Mouse (Mus musculus) stomach, embryonic 15.5 days (tissue): Measurements from ENCODE around the gene Tyro3. TPM values are rescaled to one million over a fixed set of nuclear protein-coding genes. Genes with fewer than 3 reads are reported as not detected.
A peak's percentile ranks its signal among the peaks of the same experiment; 100 is the strongest.

ENCODE experiments used
- ATAC-seq: fragments of 200-750 bp; cut with Nextera tagmentation; 2 replicates; pipeline ENCODE4 v1.8.0; 2017; ENCODE audit warnings: low read depth, moderate number of reproducible peaks, moderate TSS enrichment; ENCODE audit not compliant: insufficient read depth, low FRiP score
- H3K27ac ChIP-seq: fragments of 300-500 bp; sonication (generic); 2 replicates; pipeline ENCODE4 v1.5.1; 2015; ENCODE audit warnings: mild to moderate bottlenecking, inconsistent platforms
- H3K27me3 ChIP-seq: fragments of 300-500 bp; sonication (generic); replicated peaks from 2 replicates; pipeline ENCODE4 v1.6.1; 2015; ENCODE audit warnings: inconsistent platforms
- H3K36me3 ChIP-seq: fragments of 300-500 bp; sonication (generic); 2 replicates; pipeline ENCODE4 v1.6.1; 2015; ENCODE audit warnings: inconsistent platforms
- H3K4me1 ChIP-seq: fragments of 300-500 bp; sonication (generic); 2 replicates; pipeline ENCODE4 v1.6.1; 2015; ENCODE audit warnings: inconsistent platforms
- H3K4me2 ChIP-seq: fragments of 300-500 bp; sonication (generic); 2 replicates; pipeline ENCODE4 v1.6.1; 2015; ENCODE audit warnings: mild to moderate bottlenecking, inconsistent platforms
- H3K4me3 ChIP-seq: fragments of 300-500 bp; sonication (generic); replicated peaks from 2 replicates; pipeline ENCODE4 v1.5.1; 2015; ENCODE audit warnings: inconsistent platforms
- H3K9ac ChIP-seq: fragments of 300-500 bp; sonication (generic); 2 replicates; pipeline ENCODE4 v1.6.1; 2015; ENCODE audit warnings: inconsistent platforms
- H3K9me3 ChIP-seq: fragments of 300-500 bp; sonication (generic); 2 replicates; pipeline ENCODE4 v1.6.1; 2016; ENCODE audit warnings: inconsistent platforms
- WGBS: fragments of 180-500 bp; shearing (Covaris S2); methylation state at CpG from one replicate; pipeline ENCODE4 v1.1.7; 2015; 5-methylcytosine and 5-hydroxymethylcytosine counted together
- polyA plus RNA-seq: library from polyadenylated mRNA; unstranded; fragments of >200 nt; fragmentation: Nextera tagmentation; extraction: Ambion mirVana; gene quantifications from 2 replicates; pipeline ENCODE4 v1.2.1, GENCODE M21; 2015

Gene Tyro3
- polyA plus RNA-seq, 1 experiment from 2014 or later: 23.0 TPM

GRCm38 (mm10) chr2:119808881-119809280, 11.3 kb downstream of the Tyro3 start:
- H3K4me3 ChIP-seq: no peak overlapping the region
- H3K4me1 ChIP-seq: peaks cover 8% of the 10 kb centered on the region; the same call in 1 of the 2 replicates
- H3K9ac ChIP-seq: no peak overlapping the region
- H3K27me3 ChIP-seq: no peaks in the 10 kb centered on the region
- H3K4me2 ChIP-seq: no peak overlapping the region
- no peaks in the 10 kb centered on the region for H3K9me3 ChIP-seq
- peaks cover 16% of the 10 kb centered on the region; the same call in 1 of the 2 replicates for H3K36me3 ChIP-seq
- H3K27ac ChIP-seq: no peak overlapping the region
- 38% methylated on average over 4 of the region's 4 CpGs for WGBS
- no peak for ATAC-seq

- Histone ChIP-seq H3K9ac (no peak overlapping the region), H3K4me1 (no peaks in the 10 kb centered on the region), H3K4me3 (no peak overlapping the region), H3K36me3 (peaks cover 7% of the 10 kb centered on the region; the same call in 1 of the 2 replicates), H3K9me3 (no peaks in the 10 kb centered on the region), H3K4me2 (no peak overlapping the region), H3K27ac (no peak overlapping the region), H3K27me3 (no peaks in the 10 kb centered on the region)
- WGBS: 86% methylated on average over 12 of the region's 12 CpGs
- no peak for ATAC-seq
Observed at GRCm38 (mm10) chr2:119810890-119811289, 13.4 kb downstream of the Tyro3 start.

- no peak overlapping the region for H3K9ac ChIP-seq
- H3K4me3 ChIP-seq: no peak overlapping the region
- H3K9me3 ChIP-seq: no peaks in the 10 kb centered on the region
- H3K4me1 ChIP-seq: no peaks in the 10 kb centered on the region
- no peak overlapping the region for H3K27ac ChIP-seq
- H3K4me2 ChIP-seq: no peak overlapping the region
- 83% methylated on average over 14 of the region's 14 CpGs for WGBS
- peaks cover 11% of the 10 kb centered on the region; the same call in 1 of the 2 replicates for H3K36me3 ChIP-seq
- no peaks in the 10 kb centered on the region for H3K27me3 ChIP-seq
- ATAC-seq: no peak
Observed at GRCm38 (mm10) chr2:119811490-119812146, 14.1 kb downstream of the Tyro3 start.

GRCm38 (mm10) chr2:119814376-119814933, 16.9 kb downstream of the Tyro3 start:
- no peak for ATAC-seq
- H3K27ac ChIP-seq: no peak overlapping the region

GRCm38 (mm10) chr2:119816611-119817010, 19.1 kb downstream of the Tyro3 start:
- ATAC-seq: no peak
- WGBS: 93% methylated on average over 13 of the region's 13 CpGs

More at GRCm38 (mm10) chr2:119814376-119814933, 16.9 kb downstream of the Tyro3 start:
- H3K4me3 ChIP-seq: no peak overlapping the region
- no peaks in the 10 kb centered on the region for H3K27me3 ChIP-seq
- no peaks in the 10 kb centered on the region for H3K4me1 ChIP-seq
- no peaks in the 10 kb centered on the region for H3K9me3 ChIP-seq
- peaks cover 16% of the 10 kb centered on the region; the same call in 1 of the 2 replicates for H3K36me3 ChIP-seq
- H3K4me2 ChIP-seq: no peak overlapping the region
- H3K9ac ChIP-seq: no peak overlapping the region
- WGBS: 54% methylated on average over 7 of the region's 7 CpGs

GRCm38 (mm10) chr2:119817047-119817446, 19.5 kb downstream of the Tyro3 start:
- Histone ChIP-seq H3K9ac (no peak overlapping the region), H3K36me3 (0 out of 2 replicates have a peak, but pooled peaks cover 10% of the 10 kb centered on the region), H3K9me3 (no peaks in the 10 kb centered on the region), H3K4me2 (no peak overlapping the region), H3K27ac (no peak overlapping the region), H3K27me3 (no peaks in the 10 kb centered on the region), H3K4me1 (no peaks in the 10 kb centered on the region), H3K4me3 (no peak overlapping the region)
- ATAC-seq: no peak
- 85% methylated on average over 5 of the region's 5 CpGs for WGBS

More at GRCm38 (mm10) chr2:119816611-119817010, 19.1 kb downstream of the Tyro3 start:
- H3K36me3 ChIP-seq: 0 out of 2 replicates have a peak, but pooled peaks cover 10% of the 10 kb centered on the region
- H3K9me3 ChIP-seq: no peaks in the 10 kb centered on the region
- no peaks in the 10 kb centered on the region for H3K4me1 ChIP-seq
- no peak overlapping the region for H3K9ac ChIP-seq
- no peak overlapping the region for H3K27ac ChIP-seq
- no peaks in the 10 kb centered on the region for H3K27me3 ChIP-seq
- H3K4me2 ChIP-seq: no peak overlapping the region
- no peak overlapping the region for H3K4me3 ChIP-seq

GRCm38 (mm10) chr2:119818668-119819272, 21.2 kb downstream of the Tyro3 start:
- peak; percentile 73; the same call in 1 of the 2 replicates for ATAC-seq

GRCm38 (mm10) chr2:119821136-119821535, 23.6 kb downstream of the Tyro3 start:
- H3K9ac ChIP-seq: no peak overlapping the region
- no peaks in the 10 kb centered on the region for H3K4me1 ChIP-seq
- 78% methylated on average over 9 of the region's 9 CpGs for WGBS
- no peak overlapping the region for H3K4me3 ChIP-seq
- H3K36me3 ChIP-seq: 0 out of 2 replicates have a peak, but pooled peaks cover 9% of the 10 kb centered on the region
- no peaks in the 10 kb centered on the region for H3K27me3 ChIP-seq
- no peak for ATAC-seq
- H3K4me2 ChIP-seq: no peak overlapping the region
- H3K9me3 ChIP-seq: no peaks in the 10 kb centered on the region
- H3K27ac ChIP-seq: no peak overlapping the region

More at GRCm38 (mm10) chr2:119818668-119819272, 21.2 kb downstream of the Tyro3 start:
- no peak overlapping the region for H3K4me2 ChIP-seq
- no peak overlapping the region for H3K9ac ChIP-seq
- no peaks in the 10 kb centered on the region for H3K9me3 ChIP-seq
- H3K27ac ChIP-seq: peak overlapping the region; percentile 80
- 37% methylated on average over 9 of the region's 9 CpGs for WGBS
- no peak overlapping the region for H3K4me3 ChIP-seq
- no peaks in the 10 kb centered on the region for H3K27me3 ChIP-seq
- no peaks in the 10 kb centered on the region for H3K4me1 ChIP-seq
- H3K36me3 ChIP-seq: 0 out of 2 replicates have a peak, but pooled peaks cover 10% of the 10 kb centered on the region

- H3K4me3 ChIP-seq: no peak overlapping the region
- ATAC-seq: no peak
- no peak overlapping the region for H3K4me2 ChIP-seq
- no peak overlapping the region for H3K9ac ChIP-seq
- no peaks in the 10 kb centered on the region for H3K9me3 ChIP-seq
- no peak overlapping the region for H3K27ac ChIP-seq
- 65% methylated on average over 2 of the region's 2 CpGs for WGBS
- H3K27me3 ChIP-seq: no peaks in the 10 kb centered on the region
- H3K36me3 ChIP-seq: no peaks in the 10 kb centered on the region
- no peaks in the 10 kb centered on the region for H3K4me1 ChIP-seq
Observed at GRCm38 (mm10) chr2:119830579-119830978, 33.0 kb downstream of the Tyro3 start.

GRCm38 (mm10) chr2:119834231-119834630, 36.7 kb downstream of the Tyro3 start:
- no peak overlapping the region for H3K4me2 ChIP-seq
- WGBS: 70% methylated on average over 4 of the region's 4 CpGs
- no peak overlapping the region for H3K4me3 ChIP-seq
- no peak overlapping the region for H3K27ac ChIP-seq
- H3K4me1 ChIP-seq: no peaks in the 10 kb centered on the region
- no peaks in the 10 kb centered on the region for H3K27me3 ChIP-seq
- H3K36me3 ChIP-seq: no peaks in the 10 kb centered on the region
- ATAC-seq: no peak
- no peaks in the 10 kb centered on the region for H3K9me3 ChIP-seq
- H3K9ac ChIP-seq: no peak overlapping the region

- no peak for ATAC-seq
- H3K27ac ChIP-seq: no peak overlapping the region
- H3K4me1 ChIP-seq: no peaks in the 10 kb centered on the region
- no peak overlapping the region for H3K4me3 ChIP-seq
- no peak overlapping the region for H3K9ac ChIP-seq
- H3K27me3 ChIP-seq: no peaks in the 10 kb centered on the region
- no peak overlapping the region for H3K4me2 ChIP-seq
- no peaks in the 10 kb centered on the region for H3K36me3 ChIP-seq
- H3K9me3 ChIP-seq: no peaks in the 10 kb centered on the region
- WGBS: 91% methylated on average over 7 of the region's 7 CpGs
Observed at GRCm38 (mm10) chr2:119837616-119838015, 40.1 kb downstream of the Tyro3 start.
